Mouse (Mus musculus): ENCODE results near the gene Trmt13. TPM values are rescaled to one million over a fixed set of nuclear protein-coding genes. Genes with fewer than 3 reads are reported as not detected.

Gene Trmt13
- total and polyA plus RNA-seq, 2 experiments from 2014 or later = 5.1 to 19.6 TPM

DNA sequence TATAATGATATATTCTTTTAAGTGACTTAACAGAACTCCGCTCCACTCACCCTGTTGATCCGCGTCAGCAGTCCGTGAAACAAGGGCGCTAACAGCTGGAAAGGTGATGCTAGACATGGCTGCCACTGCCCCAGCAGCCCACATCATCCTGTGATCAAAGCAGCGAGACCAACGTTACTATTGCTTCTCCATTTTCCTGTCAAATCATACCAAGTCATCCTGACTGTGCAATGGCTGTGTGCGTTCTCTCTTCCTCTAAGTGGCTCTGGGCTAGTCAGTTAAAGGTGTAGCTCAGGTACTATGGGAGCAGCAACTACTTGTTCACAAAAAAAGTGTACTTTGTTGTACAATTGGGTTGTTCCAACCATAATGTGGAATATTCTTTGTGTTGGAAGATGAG lies 20.5 kb upstream of the Trmt13 start:
- no peak overlapping the region for H3K9ac ChIP-seq (replicated peaks; ENCODE audit: low read length)
- no peak overlapping the region for H3K4me2 ChIP-seq (ENCODE audit: low read depth, low read length)
- no peak for TF ChIP-seq CTCF (IDR thresholded peaks at IDR 0.05; ENCODE audit: low read depth)
- H3K27me3 ChIP-seq (ENCODE audit: insufficient read depth, low read length) = no peaks in the 10 kb centered on the region
- ATAC-seq = no peak
- no peak overlapping the region for H3K4me3 ChIP-seq (ENCODE audit: low read length)
- no peak overlapping the region for H3K27ac ChIP-seq
- 94% methylated on average over 8 of the region's 8 CpGs for WGBS
- H3K9me3 ChIP-seq (ENCODE audit: low read length) = no peaks in the 10 kb centered on the region
- DNase-seq (ENCODE audit: low spot score) = no peak
- H3K4me1 ChIP-seq (ENCODE audit: insufficient read depth, low read length) = no peaks in the 10 kb centered on the region
- peaks cover 49% of the 10 kb centered on the region for H3K36me3 ChIP-seq (ENCODE audit: insufficient read depth, low read length)

DNA sequence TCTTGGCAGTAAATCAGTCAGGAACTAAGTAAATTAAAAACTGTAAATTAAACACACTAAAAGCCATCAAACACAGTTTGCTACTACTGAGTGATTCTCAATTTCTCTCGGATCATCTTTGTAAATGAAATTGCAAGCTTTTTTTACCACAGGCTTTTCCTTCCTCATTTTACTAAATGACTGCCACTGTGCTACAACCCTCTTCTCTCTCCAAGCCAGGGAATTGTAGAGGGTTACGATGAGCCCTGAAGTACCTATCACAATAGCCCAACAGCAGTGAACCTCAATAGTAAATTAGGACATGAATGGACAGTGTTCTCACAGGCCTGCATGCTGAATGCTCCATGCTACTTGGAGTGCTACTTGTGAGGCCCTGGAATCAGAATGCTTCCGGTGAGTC lies 19.7 kb upstream of the Trmt13 start:
- H3K4me2 ChIP-seq (ENCODE audit: low read depth, low read length) = no peak overlapping the region
- no peak for DNase-seq (ENCODE audit: low spot score)
- no peaks in the 10 kb centered on the region for H3K4me1 ChIP-seq (ENCODE audit: insufficient read depth, low read length)
- no peak for TF ChIP-seq CTCF (IDR thresholded peaks at IDR 0.05; ENCODE audit: low read depth)
- H3K36me3 ChIP-seq (ENCODE audit: insufficient read depth, low read length) = peaks cover 47% of the 10 kb centered on the region
- no peaks in the 10 kb centered on the region for H3K27me3 ChIP-seq (ENCODE audit: insufficient read depth, low read length)
- ATAC-seq = no peak
- no peaks in the 10 kb centered on the region for H3K9me3 ChIP-seq (ENCODE audit: low read length)
- WGBS = 89% methylated on average over 3 of the region's 3 CpGs
- no peak overlapping the region for H3K27ac ChIP-seq
- no peak overlapping the region for H3K9ac ChIP-seq (replicated peaks; ENCODE audit: low read length)
- no peak overlapping the region for H3K4me3 ChIP-seq (ENCODE audit: low read length)

DNA sequence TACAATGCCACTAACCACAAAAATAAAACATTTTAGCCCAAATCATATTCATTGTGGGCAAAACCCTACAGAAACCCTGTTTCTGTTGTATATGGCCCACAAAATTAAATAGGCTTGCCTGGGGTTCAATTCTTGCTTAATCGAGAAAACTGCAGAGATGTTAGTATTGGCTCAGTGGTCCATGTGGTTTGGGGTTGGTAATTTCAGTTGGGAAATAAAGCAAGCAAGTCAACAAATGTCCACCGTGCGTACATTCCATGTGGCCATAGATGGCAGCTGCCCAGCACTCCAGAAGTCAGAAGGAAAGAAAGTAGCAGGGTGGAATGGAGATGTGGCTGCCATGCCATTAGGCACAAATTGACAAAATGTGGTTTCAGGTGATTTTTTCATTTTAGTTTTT lies 18.6 kb upstream of the Trmt13 start:
- no peaks in the 10 kb centered on the region for H3K9me3 ChIP-seq (ENCODE audit: low read length)
- 91% methylated on average over 3 of the region's 3 CpGs for WGBS
- no peak overlapping the region for H3K9ac ChIP-seq (replicated peaks; ENCODE audit: low read length)
- H3K27me3 ChIP-seq (ENCODE audit: insufficient read depth, low read length) = no peaks in the 10 kb centered on the region
- no peak overlapping the region for H3K4me2 ChIP-seq (ENCODE audit: low read depth, low read length)
- DNase-seq (ENCODE audit: low spot score) (no peak), ATAC-seq (no peak)
- peaks cover 41% of the 10 kb centered on the region for H3K36me3 ChIP-seq (ENCODE audit: insufficient read depth, low read length)
- TF ChIP-seq CTCF (IDR thresholded peaks at IDR 0.05; ENCODE audit: low read depth) = no peak
- H3K27ac ChIP-seq = no peak overlapping the region
- H3K4me3 ChIP-seq (ENCODE audit: low read length) = no peak overlapping the region
- no peaks in the 10 kb centered on the region for H3K4me1 ChIP-seq (ENCODE audit: insufficient read depth, low read length)

DNA sequence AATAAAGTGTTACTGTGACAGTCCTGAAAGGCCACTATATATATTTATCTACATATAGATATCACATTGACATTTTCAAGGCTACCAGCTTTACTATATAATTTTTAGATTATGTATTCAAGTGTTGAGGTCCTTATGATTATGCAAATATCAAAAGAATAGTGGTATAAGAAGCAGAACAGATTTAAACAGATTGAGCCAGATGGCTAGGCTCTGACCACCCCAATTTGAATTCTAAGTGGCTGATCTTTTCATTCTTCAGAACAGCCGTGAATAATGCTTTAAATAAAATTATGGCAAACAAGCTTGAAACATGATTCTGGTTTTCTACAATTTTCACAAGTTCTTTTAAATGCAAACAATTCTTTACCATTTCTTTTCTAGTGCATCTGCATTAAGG lies 17.1 kb upstream of the Trmt13 start:
- no peak for TF ChIP-seq CTCF (IDR thresholded peaks at IDR 0.05; ENCODE audit: low read depth)

DNA sequence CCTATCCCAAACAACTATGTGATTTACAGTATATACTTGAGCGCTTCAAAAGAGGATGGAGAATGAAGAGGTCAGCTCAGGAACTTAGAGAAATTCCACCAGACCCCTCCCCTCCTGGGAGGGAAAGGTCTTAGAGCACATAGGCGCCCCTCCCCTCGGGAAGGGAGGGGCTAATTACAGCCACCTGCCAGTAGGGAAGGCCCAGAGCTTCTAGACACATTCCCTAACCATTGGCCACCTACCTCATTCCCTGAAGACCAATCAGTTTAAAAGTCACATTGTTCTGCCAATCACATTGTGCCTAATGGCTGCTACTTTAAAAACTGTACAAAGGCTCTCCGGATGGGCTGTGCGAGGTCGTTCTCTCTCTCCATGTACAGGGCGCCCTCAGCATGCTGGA lies 8.3 kb upstream of the Trmt13 start:
- Histone ChIP-seq H3K27me3 (ENCODE audit: insufficient read depth, low read length) (no peaks in the 10 kb centered on the region), H3K4me3 (ENCODE audit: low read length) (no peak overlapping the region), H3K4me2 (ENCODE audit: low read depth, low read length) (no peak overlapping the region), H3K9ac (replicated peaks; ENCODE audit: low read length) (no peak overlapping the region), H3K36me3 (ENCODE audit: insufficient read depth, low read length) (no peaks in the 10 kb centered on the region; the same call in 1 of the 2 replicates), H3K4me1 (ENCODE audit: insufficient read depth, low read length) (no peaks in the 10 kb centered on the region), H3K27ac (no peak overlapping the region), H3K9me3 (ENCODE audit: low read length) (no peaks in the 10 kb centered on the region)
- ATAC-seq (no peak), DNase-seq (ENCODE audit: low spot score) (no peak)
- WGBS = 95% methylated on average over 7 of the region's 7 CpGs
- no peak for TF ChIP-seq CTCF (IDR thresholded peaks at IDR 0.05; ENCODE audit: low read depth)

More for the DNA sequence above, 17.1 kb upstream of the Trmt13 start:
- peaks cover 32% of the 10 kb centered on the region for H3K36me3 ChIP-seq (ENCODE audit: insufficient read depth, low read length)
- H3K4me2 ChIP-seq (ENCODE audit: low read depth, low read length) = no peak overlapping the region
- H3K27ac ChIP-seq = no peak overlapping the region
- no peaks in the 10 kb centered on the region for H3K9me3 ChIP-seq (ENCODE audit: low read length)
- H3K9ac ChIP-seq (replicated peaks; ENCODE audit: low read length) = no peak overlapping the region
- 55% methylated on average over 1 of the region's 1 CpGs for WGBS
- ATAC-seq (no peak), DNase-seq (ENCODE audit: low spot score) (no peak)
- H3K27me3 ChIP-seq (ENCODE audit: insufficient read depth, low read length) = no peaks in the 10 kb centered on the region
- H3K4me1 ChIP-seq (ENCODE audit: insufficient read depth, low read length) = no peaks in the 10 kb centered on the region
- H3K4me3 ChIP-seq (ENCODE audit: low read length) = no peak overlapping the region

DNA sequence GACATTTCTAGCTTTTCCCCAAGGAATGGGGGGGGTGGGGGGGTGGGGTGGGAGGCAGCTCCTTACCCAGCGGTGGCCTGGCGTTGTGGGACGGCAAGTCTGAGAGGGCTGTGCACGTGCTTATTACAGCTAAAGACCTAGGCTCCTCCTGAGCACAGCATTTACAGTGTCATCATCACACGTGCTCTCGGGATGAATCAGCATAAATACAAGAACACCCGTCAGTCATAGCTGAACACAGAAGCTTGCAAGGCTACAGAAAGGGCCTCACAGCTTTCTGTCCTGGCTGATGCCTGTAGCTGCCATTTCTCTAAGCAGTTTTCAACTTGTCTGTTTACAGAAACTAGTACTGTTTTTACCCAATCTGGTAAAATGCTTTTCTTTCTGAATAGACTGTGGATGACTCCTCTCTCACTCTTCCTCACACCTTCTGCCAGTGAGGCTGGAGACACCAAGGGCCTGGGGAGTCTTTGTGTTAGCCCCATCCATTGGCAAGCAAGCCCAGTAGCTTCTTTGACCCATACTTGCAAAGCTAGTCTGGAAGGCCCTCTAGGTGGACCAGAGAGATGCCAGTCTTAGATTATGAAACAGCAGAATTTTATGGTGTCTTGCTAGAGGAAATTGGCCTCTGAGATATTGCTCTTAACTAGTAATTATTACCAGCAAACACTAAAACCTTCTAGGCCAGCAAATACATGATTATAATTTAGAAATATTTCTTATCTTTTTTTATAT lies 6.4 kb upstream of the Trmt13 start:
- DNase-seq (ENCODE audit: low spot score) = no peak
- H3K4me2 ChIP-seq (ENCODE audit: low read depth, low read length) = no peak overlapping the region
- no peak for ATAC-seq
- no peaks in the 10 kb centered on the region for H3K27me3 ChIP-seq (ENCODE audit: insufficient read depth, low read length)
- no peaks in the 10 kb centered on the region for H3K4me1 ChIP-seq (ENCODE audit: insufficient read depth, low read length)
- no peak overlapping the region for H3K9ac ChIP-seq (replicated peaks; ENCODE audit: low read length)
- no peak overlapping the region for H3K27ac ChIP-seq
- WGBS = 95% methylated on average over 7 of the region's 7 CpGs
- no peak overlapping the region for H3K4me3 ChIP-seq (ENCODE audit: low read length)
- peaks cover 1% of the 10 kb centered on the region; the same call in 1 of the 2 replicates for H3K36me3 ChIP-seq (ENCODE audit: insufficient read depth, low read length)
- TF ChIP-seq CTCF (IDR thresholded peaks at IDR 0.05; ENCODE audit: low read depth) = no peak
- no peaks in the 10 kb centered on the region for H3K9me3 ChIP-seq (ENCODE audit: low read length)

DNA sequence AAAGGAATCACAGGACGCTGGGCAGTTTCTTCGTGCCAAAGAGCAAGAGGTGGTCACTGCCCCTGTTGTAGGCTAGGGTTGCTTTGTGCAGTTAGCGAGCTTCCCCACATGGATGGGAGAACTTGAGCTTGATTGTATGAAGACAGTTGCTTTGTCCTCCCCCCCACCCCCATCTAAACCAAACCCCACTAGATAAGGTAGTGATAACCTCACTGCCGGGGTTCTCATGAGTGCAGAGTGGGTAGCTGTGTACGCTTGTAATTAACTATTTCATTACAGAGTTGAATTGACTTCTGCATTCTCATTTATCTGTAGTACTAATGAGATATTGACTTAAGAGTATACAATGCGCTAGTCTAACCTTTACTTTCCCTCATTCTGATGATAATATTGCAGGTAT lies 4.5 kb upstream of the Trmt13 start:
- H3K4me1 ChIP-seq (ENCODE audit: insufficient read depth, low read length) = no peaks in the 10 kb centered on the region
- WGBS = 82% methylated on average over 6 of the region's 6 CpGs
- no peaks in the 10 kb centered on the region for H3K9me3 ChIP-seq (ENCODE audit: low read length)
- H3K9ac ChIP-seq (replicated peaks; ENCODE audit: low read length) = no peak overlapping the region
- no peak overlapping the region for H3K4me3 ChIP-seq (ENCODE audit: low read length)
- no peak overlapping the region for H3K27ac ChIP-seq
- DNase-seq (ENCODE audit: low spot score) (no peak), ATAC-seq (no peak)
- no peak for TF ChIP-seq CTCF (IDR thresholded peaks at IDR 0.05; ENCODE audit: low read depth)
- peaks cover 4% of the 10 kb centered on the region; the same call in 1 of the 2 replicates for H3K36me3 ChIP-seq (ENCODE audit: insufficient read depth, low read length)
- H3K4me2 ChIP-seq (ENCODE audit: low read depth, low read length) = no peak overlapping the region
- H3K27me3 ChIP-seq (ENCODE audit: insufficient read depth, low read length) = no peaks in the 10 kb centered on the region
